Mouse (Mus musculus) G1E (cell line): ENCODE results near the gene Gm20708.

Experiments used
- CTCF ChIP-seq: IDR thresholded peaks from 2 replicates; pipeline ENCODE4 v1.5.1; 2012; ENCODE audit warnings: low read depth, low read length, inconsistent platforms, mixed read lengths
- GATA1 ChIP-seq: IDR thresholded peaks from 2 replicates; pipeline ENCODE4 v1.6.1; 2012; ENCODE audit warnings: borderline replicate concordance, low read length, inconsistent platforms, mixed read lengths
- GATA2 ChIP-seq: IDR thresholded peaks from 2 replicates; pipeline ENCODE4 v1.6.1; 2012; ENCODE audit warnings: low read depth, low read length, inconsistent platforms, borderline replicate concordance
- POLR2AphosphoS5 ChIP-seq: IDR thresholded peaks from 2 replicates; pipeline ENCODE4 v1.6.1; 2012; ENCODE audit warnings: low read depth, low read length, inconsistent platforms; ENCODE audit not compliant: insufficient replicate concordance
- TAL1 ChIP-seq: conservative IDR thresholded peaks from 2 replicates; pipeline ENCODE4 v1.6.1; 2012; ENCODE audit warnings: low read depth, low read length, inconsistent platforms, mixed read lengths

GRCm38 (mm10) chr11:117768725-117769682 is 40.5 kb upstream of the Gm20708 start:
- no peak for TF ChIP-seq CTCF
- no peak for TF ChIP-seq POLR2AphosphoS5
- TF ChIP-seq GATA1: no peak
- TF ChIP-seq TAL1: no peak
- TF ChIP-seq GATA2: no peak
